Mouse (Mus musculus): Measurements from ENCODE around the gene Otub1.
A peak's percentile ranks its signal among the peaks of the same experiment; 100 is the strongest.

DNA sequence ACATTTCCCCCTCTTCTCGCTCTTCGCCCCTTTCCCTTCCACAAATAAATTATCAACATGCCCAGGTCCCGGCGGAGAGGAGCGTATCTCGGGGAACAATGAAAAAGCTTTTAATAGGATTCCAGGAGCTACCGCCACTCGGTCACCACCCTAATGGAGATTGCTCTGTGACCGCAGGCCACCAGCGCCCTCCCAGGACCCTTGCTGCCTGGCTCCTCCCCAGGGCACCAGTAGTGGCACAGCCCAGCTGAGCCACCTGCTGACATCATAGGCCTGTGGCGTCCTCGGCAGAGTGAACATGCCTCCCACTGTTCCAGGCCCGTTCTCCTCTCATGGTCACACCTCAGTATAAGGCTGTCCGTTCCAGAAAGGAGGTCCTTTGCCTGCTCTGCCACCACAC is 48.4 kb downstream of the Otub1 start:
- TF ChIP-seq CEBPB (IDR thresholded peaks at IDR 0.05; ENCODE audit: insufficient read depth, poor library complexity, severe bottlenecking) (no peak), POLR2A (IDR thresholded peaks at IDR 0.05; ENCODE audit: insufficient read length, low read depth) (no peak), USF1 (IDR thresholded peaks at IDR 0.05; ENCODE audit: low read depth) (no peak), MAX (IDR thresholded peaks at IDR 0.05; ENCODE audit: low read depth) (no peak), POLR2AphosphoS2 (IDR thresholded peaks at IDR 0.05; ENCODE audit: insufficient read length, low read depth) (no peak), TCF12 (IDR thresholded peaks at IDR 0.05; ENCODE audit: insufficient read depth, poor library complexity, severe bottlenecking) (no peak), E2F4 (IDR thresholded peaks at IDR 0.05; ENCODE audit: insufficient read depth) (no peak), MYOD1 (IDR thresholded peaks at IDR 0.05; ENCODE audit: control insufficient read depth in 1 of 3, insufficient read length in 2 of 3, low read depth in 2 of 3) (peak in 1 of 3 experiments; percentile 9), MYOG (IDR thresholded peaks at IDR 0.05; ENCODE audit: control insufficient read depth in 1 of 3, insufficient read depth in 1 of 3, insufficient read length in 2 of 3, low read depth in 2 of 3) (no peak)

Measured in myocyte (in vitro differentiated cells).